In genomic region chr17:13212136-13212850, GRCm38 (mm10) we compare ENCODE assay signal across 18 mouse cellular contexts. TPM values are rescaled to one million over a fixed set of nuclear protein-coding genes. Genes with fewer than 3 reads are reported as not detected.
A peak's percentile ranks its signal among the peaks of the same experiment; 100 is the strongest.
DNase-seq lines count a peak whose midpoint lies in the region; ATAC-seq and TF ChIP-seq lines count a peak whose summit lies in the region.
"Had no signal": no experiment of that assay in that cellular context is flagged by ENCODE, and none has a peak within 500 bp of the region (broad histone marks: within the 10 kb centered on the region; RNA-seq: fewer than 3 reads in every experiment).

No protein-coding gene starts in this region.

- H3K4me2 ChIP-seq in kidney, embryonic 15.5 days = no peak overlapping the region
- H3K4me2 ChIP-seq in heart, embryonic 11.5 days = no peak overlapping the region
- H3K4me2 ChIP-seq: intestine, embryonic 15.5 days; neural tube, embryonic 12.5 days had no signal

- H3K27ac ChIP-seq in kidney, embryonic 15.5 days = no peak overlapping the region
- H3K27ac ChIP-seq in heart, embryonic 11.5 days (ENCODE audit: low read depth, low read length) = no peak overlapping the region
- H3K27ac ChIP-seq in layer of hippocampus, adult 2 months = no peak overlapping the region
- no peak overlapping the region for H3K27ac ChIP-seq in cerebellum, adult 2 months (ENCODE audit: insufficient read depth, low read length)
- H3K27ac ChIP-seq: intestine, embryonic 15.5 days; midbrain, embryonic 10.5 days; neural tube, embryonic 12.5 days had no signal

- H3K27me3 ChIP-seq in kidney, embryonic 15.5 days = no peaks in the 10 kb centered on the region
- H3K27me3 ChIP-seq in heart, embryonic 11.5 days (ENCODE audit: control insufficient read depth, insufficient read depth, low read length) = no peaks in the 10 kb centered on the region
- H3K27me3 ChIP-seq in cerebellum, adult 2 months (ENCODE audit: control insufficient read depth, insufficient read depth, low read length) = no peaks in the 10 kb centered on the region
- H3K27me3 ChIP-seq: intestine, embryonic 15.5 days; neural tube, embryonic 12.5 days had no signal

- 72% methylated on average over 7 of the region's 7 CpGs for WGBS in kidney, embryonic 15.5 days
- 65% methylated on average over 7 of the region's 7 CpGs for WGBS in heart, embryonic 11.5 days (ENCODE audit: insufficient replicate concordance)
- 51% methylated on average over 7 of the region's 7 CpGs for WGBS in cerebellum, adult 2 months

- TF ChIP-seq POLR2A in cerebellum, adult 2 months (IDR thresholded peaks at IDR 0.05; ENCODE audit: borderline replicate concordance, insufficient read depth, low read length) = no peak

- no peaks in the 10 kb centered on the region for H3K36me3 ChIP-seq in kidney, embryonic 15.5 days
- no peaks in the 10 kb centered on the region for H3K36me3 ChIP-seq in heart, embryonic 11.5 days (ENCODE audit: control insufficient read depth, insufficient read depth, low read length)
- H3K36me3 ChIP-seq: intestine, embryonic 15.5 days; midbrain, embryonic 10.5 days; neural tube, embryonic 12.5 days had no signal

- ATAC-seq in kidney, embryonic 15.5 days (replicated peaks; ENCODE audit: low FRiP score) = peak; percentile 37; the same call in 1 of the 2 replicates
- 0 out of 2 replicates have a peak, but pooled peaks have one; percentile 22 for ATAC-seq in heart, embryonic 11.5 days (replicated peaks; ENCODE audit: insufficient number of reproducible peaks, low FRiP score, low TSS enrichment)
- ATAC-seq: intestine, embryonic 15.5 days; Patski had no signal

- peaks cover 74% of the 10 kb centered on the region for H3K9me3 ChIP-seq in kidney, embryonic 15.5 days (replicated peaks)
- peaks cover 68% of the 10 kb centered on the region for H3K9me3 ChIP-seq in heart, embryonic 11.5 days (replicated peaks; ENCODE audit: control insufficient read depth, low read length)

- H3K9ac ChIP-seq in kidney, embryonic 15.5 days = no peak overlapping the region
- no peak overlapping the region for H3K9ac ChIP-seq in heart, embryonic 11.5 days (ENCODE audit: low read depth, low read length)
- H3K9ac ChIP-seq: intestine, embryonic 15.5 days; neural tube, embryonic 12.5 days had no signal

- no peak for DNase-seq in kidney, adult 9 months
- peak; percentile 74 for DNase-seq in gastrocnemius, adult 18-20 months (ENCODE audit: low spot score)
- DNase-seq in lung, postnatal 14 days = peak; percentile 52
- DNase-seq in layer of hippocampus, adult 2 months (ENCODE audit: low spot score in 2 of 2) = no peak
- DNase-seq in spleen, adult 18-20 months = no peak
- no peak for DNase-seq in cerebellum, adult 2 months
- DNase-seq: adrenal gland, adult 8-10 months; embryo, embryonic 11 days; right cerebral cortex, postnatal 4 days had no signal

- no peak overlapping the region for H3K4me3 ChIP-seq in kidney, embryonic 15.5 days (replicated peaks)
- H3K4me3 ChIP-seq in heart, embryonic 11.5 days (ENCODE audit: low read depth, low read length) = no peak overlapping the region
- no peak overlapping the region for H3K4me3 ChIP-seq in layer of hippocampus, adult 2 months
- H3K4me3 ChIP-seq in cerebellum, adult 2 months (replicated peaks; ENCODE audit: insufficient read depth, low read depth, low read length) = no peak overlapping the region
- H3K4me3 ChIP-seq: intestine, embryonic 15.5 days; midbrain, embryonic 10.5 days; neural tube, embryonic 12.5 days had no signal

- no peaks in the 10 kb centered on the region for H3K4me1 ChIP-seq in kidney, embryonic 15.5 days
- H3K4me1 ChIP-seq in heart, embryonic 11.5 days (ENCODE audit: control insufficient read depth, insufficient read depth, low read length) = no peaks in the 10 kb centered on the region
- H3K4me1 ChIP-seq in cerebellum, adult 2 months (ENCODE audit: control insufficient read depth, insufficient read depth, low read length) = no peaks in the 10 kb centered on the region
- H3K4me1 ChIP-seq: intestine, embryonic 15.5 days; midbrain, embryonic 10.5 days; neural tube, embryonic 12.5 days had no signal

- no peak for TF ChIP-seq CTCF in layer of hippocampus, adult 2 months (conservative IDR thresholded peaks at IDR 0.05)
- TF ChIP-seq CTCF in cerebellum, adult 2 months (IDR thresholded peaks at IDR 0.05; ENCODE audit: borderline replicate concordance, insufficient read depth, low read depth, low read length) = no peak

RNA-seq across cellular contexts. Expression of gene Smok2a, which starts 8.7 kb away (rescaled TPM):
- polyA plus RNA-seq in kidney, embryonic 15.5 days (2015; fragmentation: Nextera tagmentation; extraction: Ambion mirVana) = not detected in 2 replicates
- not detected for total RNA-seq in gastrocnemius, adult 18-20 months (2021)
- not detected in 2 replicates for polyA plus RNA-seq in heart, embryonic 11.5 days (2014; fragmentation: Nextera tagmentation; extraction: Ambion mirVana)
- not detected for total RNA-seq in layer of hippocampus, adult 2 months (2021)
- polyA plus RNA-seq in cerebellum, adult 2 months (2012; rRNA removed) = not detected in 2 replicates
- total RNA-seq: adrenal gland, adult 8-10 months; layer of hippocampus, adult 8-10 months; left cerebral cortex, postnatal 36 days had no signal
- polyA plus RNA-seq: heart, embryonic 14.5 days; intestine, embryonic 15.5 days; midbrain, embryonic 10.5 days; neural tube, embryonic 12.5 days; Patski had no signal

RNA-seq across cellular contexts. Expression of gene Smok2b, which starts 17.8 kb away (rescaled TPM):
- not detected in 2 replicates for polyA plus RNA-seq in kidney, embryonic 15.5 days (2015; fragmentation: Nextera tagmentation; extraction: Ambion mirVana)
- not detected for total RNA-seq in gastrocnemius, adult 18-20 months (2021)
- polyA plus RNA-seq in heart, embryonic 11.5 days (2014; fragmentation: Nextera tagmentation; extraction: Ambion mirVana) = not detected in 2 replicates
- total RNA-seq in layer of hippocampus, adult 2 months (2021) = not detected
- not detected in 2 replicates for polyA plus RNA-seq in cerebellum, adult 2 months (2012; rRNA removed)
- total RNA-seq: adrenal gland, adult 8-10 months; layer of hippocampus, adult 8-10 months; left cerebral cortex, postnatal 36 days had no signal
- polyA plus RNA-seq: heart, embryonic 14.5 days; intestine, embryonic 15.5 days; midbrain, embryonic 10.5 days; neural tube, embryonic 12.5 days; Patski had no signal

Comparison
In these comparisons a context has a peak if more than half of its experiments do, and no peak if none do; other contexts are left out.
1. DNase-seq: peak in gastrocnemius, adult 18-20 months (single experiment) and lung, postnatal 14 days (single experiment); none in kidney, adult 9 months (single experiment), layer of hippocampus, adult 2 months (0 of 2), spleen, adult 18-20 months (0 of 2) and cerebellum, adult 2 months (0 of 2).